Mouse (Mus musculus) heart, embryonic 11.5 days (tissue): Measurements from ENCODE around the gene Kif6. TPM values are rescaled to one million over a fixed set of nuclear protein-coding genes. Genes with fewer than 3 reads are reported as not detected.

Experiments used
- ATAC-seq: fragments of 200-750 bp; cut with Nextera tagmentation; replicated peaks from 2 replicates; pipeline ENCODE4 v1.8.0; 2017; ENCODE audit warnings: moderate library complexity; ENCODE audit not compliant: insufficient number of reproducible peaks, low FRiP score, low TSS enrichment
- H3K27ac ChIP-seq: fragments of 300-500 bp; sonication (generic); 2 replicates; pipeline ENCODE4 v1.5.1; 2014; ENCODE audit warnings: mild to moderate bottlenecking, low read depth, low read length
- H3K27me3 ChIP-seq: fragments of 300-500 bp; sonication (generic); 2 replicates; pipeline ENCODE4 v1.6.1; 2014; ENCODE audit warnings: mild to moderate bottlenecking, low read length, mixed read lengths; ENCODE audit not compliant: control insufficient read depth, insufficient read depth
- H3K36me3 ChIP-seq: fragments of 300-500 bp; sonication (generic); 2 replicates; pipeline ENCODE4 v1.6.1; 2014; ENCODE audit warnings: mild to moderate bottlenecking, low read length, moderate library complexity, mixed read lengths; ENCODE audit not compliant: control insufficient read depth, insufficient read depth
- H3K4me1 ChIP-seq: fragments of 300-500 bp; sonication (generic); 2 replicates; pipeline ENCODE4 v1.6.1; 2014; ENCODE audit warnings: low read length; ENCODE audit not compliant: control insufficient read depth, insufficient read depth
- H3K4me2 ChIP-seq: fragments of 300-500 bp; sonication (generic); 2 replicates; pipeline ENCODE4 v1.6.1; 2014; ENCODE audit warnings: mild to moderate bottlenecking, moderate library complexity
- H3K4me3 ChIP-seq: fragments of 300-500 bp; sonication (generic); 2 replicates; pipeline ENCODE4 v1.5.1; 2014; ENCODE audit warnings: low read depth, low read length
- H3K9ac ChIP-seq: fragments of 300-500 bp; sonication (generic); 2 replicates; pipeline ENCODE4 v1.6.1; 2014; ENCODE audit warnings: mild to moderate bottlenecking, low read depth, low read length, moderate library complexity
- H3K9me3 ChIP-seq: fragments of 300-500 bp; sonication (generic); replicated peaks from 2 replicates; pipeline ENCODE4 v1.6.1; 2016; ENCODE audit warnings: low read length; ENCODE audit not compliant: control insufficient read depth
- whole genome bisulfite sequencing: fragments of 180-500 bp; shearing (Covaris S2); extraction: QIAGEN DNeasy Blood & Tissue Kit; methylation state at CpG from one replicate; pipeline ENCODE4 v1.1.7; 2014; ENCODE audit not compliant: insufficient replicate concordance; 5-methylcytosine and 5-hydroxymethylcytosine counted together
- polyA plus RNA-seq: library from polyadenylated mRNA; unstranded; fragments of >200 nt; fragmentation: Nextera tagmentation; extraction: Ambion mirVana; gene quantifications from 2 replicates; pipeline ENCODE4 v1.2.1, GENCODE M21; 2014

The Kif6 gene
- polyA plus RNA-seq, 1 experiment from 2014 or later = 2.1 TPM

DNA sequence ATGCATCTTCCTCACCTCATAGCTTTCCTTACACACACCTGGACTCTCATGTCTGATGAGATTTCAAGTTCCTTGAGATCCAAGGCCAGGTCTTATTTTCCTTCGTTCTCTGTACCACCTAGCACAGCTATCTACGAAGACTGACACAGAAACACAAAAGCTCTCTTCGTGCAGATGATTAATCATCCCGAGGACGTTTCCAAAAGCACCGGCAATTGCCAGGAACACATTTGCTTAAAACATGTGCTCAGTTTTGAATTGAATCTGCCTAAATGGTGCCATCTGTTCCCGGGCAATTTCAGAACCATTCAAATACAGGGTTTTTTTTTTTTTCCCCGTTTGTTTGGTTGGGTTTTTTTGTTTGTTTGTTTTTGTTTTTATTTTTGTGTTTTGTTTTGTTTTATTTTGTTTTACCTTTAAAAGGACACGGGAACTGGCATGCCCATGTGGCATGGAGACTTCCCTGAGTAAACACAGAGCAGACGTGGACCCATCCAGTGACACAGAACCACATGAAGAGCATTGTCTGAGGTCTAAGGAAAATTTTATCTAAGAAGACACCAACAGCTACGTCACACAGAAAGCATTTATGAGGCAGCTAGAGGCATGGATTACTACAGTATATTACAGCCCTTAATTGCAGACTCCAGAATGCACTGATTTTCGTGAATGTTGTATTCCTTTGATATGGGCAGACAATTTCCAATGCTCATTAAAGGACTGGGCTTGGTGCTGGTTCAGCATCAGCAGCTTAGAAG is 88.7 kb downstream of the Kif6 start:
- Histone ChIP-seq H3K27me3 (no peaks in the 10 kb centered on the region), H3K4me3 (no peak overlapping the region), H3K9ac (no peak overlapping the region), H3K36me3 (no peaks in the 10 kb centered on the region), H3K9me3 (no peaks in the 10 kb centered on the region), H3K4me2 (no peak overlapping the region), H3K4me1 (no peaks in the 10 kb centered on the region), H3K27ac (no peak overlapping the region)
- ATAC-seq = no peak
- WGBS = 72% methylated on average over 12 of the region's 12 CpGs

DNA sequence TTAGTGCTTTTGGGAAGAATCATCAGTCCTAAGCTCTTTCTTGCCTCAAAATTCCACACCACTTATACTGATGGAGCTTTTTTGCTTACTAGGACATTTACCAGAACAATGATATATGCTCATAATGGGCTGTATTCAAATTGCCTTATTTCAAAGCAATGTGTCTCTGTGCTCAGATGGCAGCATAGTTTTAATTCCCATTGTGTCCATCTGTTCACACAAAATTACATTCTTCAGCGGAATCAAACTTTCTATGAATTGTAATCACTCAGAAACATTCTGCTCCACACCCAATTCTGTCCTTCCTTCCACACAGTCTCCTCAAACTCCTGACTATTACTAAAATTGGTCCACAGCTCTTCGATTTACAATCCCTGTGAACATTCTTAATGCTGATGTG is 94.3 kb downstream of the Kif6 start:
- no peak overlapping the region for H3K9ac ChIP-seq
- no peak overlapping the region for H3K4me3 ChIP-seq
- H3K9me3 ChIP-seq = no peaks in the 10 kb centered on the region
- no peaks in the 10 kb centered on the region for H3K4me1 ChIP-seq
- 77% methylated on average over 2 of the region's 2 CpGs for WGBS
- no peak for ATAC-seq
- H3K27me3 ChIP-seq = no peaks in the 10 kb centered on the region
- H3K27ac ChIP-seq = no peak overlapping the region
- H3K36me3 ChIP-seq = no peaks in the 10 kb centered on the region
- H3K4me2 ChIP-seq = no peak overlapping the region

DNA sequence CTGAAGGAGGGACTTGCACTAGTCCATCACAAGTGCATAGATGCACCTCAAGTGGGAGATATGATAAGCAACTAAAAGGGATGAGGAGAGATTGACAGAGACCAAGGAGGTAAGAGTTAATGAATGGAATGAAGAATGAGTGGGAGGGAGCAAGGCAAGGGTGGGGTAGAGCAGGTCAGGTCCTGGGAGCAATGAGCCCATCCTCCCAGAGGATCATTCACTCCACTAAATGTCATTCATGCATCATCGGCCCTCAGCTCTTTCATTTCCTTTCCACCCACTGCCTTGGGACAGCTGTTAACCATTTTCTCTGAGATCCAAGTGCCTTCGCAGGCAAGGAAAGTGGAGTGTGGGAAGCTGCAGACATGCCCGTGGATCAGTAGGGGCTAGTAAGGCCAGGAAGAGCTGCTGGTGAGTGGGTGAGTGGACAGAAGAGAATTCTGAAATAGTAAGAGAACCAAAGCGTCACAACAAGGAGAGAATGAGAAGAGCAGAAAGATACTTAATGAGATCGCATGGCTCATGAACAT is 95.2 kb downstream of the Kif6 start:
- 77% methylated on average over 5 of the region's 5 CpGs for WGBS
- Histone ChIP-seq H3K4me3 (no peak overlapping the region), H3K4me2 (no peak overlapping the region), H3K27ac (no peak overlapping the region), H3K9me3 (no peaks in the 10 kb centered on the region), H3K4me1 (no peaks in the 10 kb centered on the region), H3K27me3 (no peaks in the 10 kb centered on the region), H3K36me3 (no peaks in the 10 kb centered on the region), H3K9ac (no peak overlapping the region)
- no peak for ATAC-seq

- Histone ChIP-seq H3K27me3 (no peaks in the 10 kb centered on the region), H3K27ac (no peak overlapping the region), H3K9ac (no peak overlapping the region), H3K4me2 (no peak overlapping the region), H3K4me3 (no peak overlapping the region), H3K36me3 (no peaks in the 10 kb centered on the region), H3K9me3 (no peaks in the 10 kb centered on the region; the same call in 1 of the 2 replicates), H3K4me1 (no peaks in the 10 kb centered on the region)
- no peak for ATAC-seq
- 86% methylated on average over 2 of the region's 2 CpGs for WGBS
These were observed 111.3 kb downstream of the Kif6 start for GRCm38 (mm10) chr17:49726206-49726605.

DNA sequence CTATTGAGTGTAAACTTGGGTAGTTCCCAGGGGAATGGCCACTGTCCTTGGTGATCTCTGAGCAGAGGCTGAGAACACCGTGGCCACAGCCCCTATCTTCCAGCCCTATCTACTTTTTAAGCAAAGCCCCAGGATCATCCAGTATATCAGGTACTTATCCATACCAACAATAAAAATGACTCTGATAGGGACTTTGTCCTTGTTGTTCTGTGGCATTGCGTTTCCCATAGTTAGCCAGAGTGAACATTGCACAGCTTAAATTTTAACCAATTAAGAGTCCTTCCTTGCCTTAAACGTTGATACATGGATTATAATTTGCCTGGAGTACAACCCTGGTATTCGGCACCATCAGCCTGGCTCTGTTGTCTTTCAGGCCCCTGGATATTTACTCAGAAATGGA is 112.0 kb downstream of the Kif6 start:
- no peak overlapping the region for H3K4me3 ChIP-seq
- no peaks in the 10 kb centered on the region for H3K27me3 ChIP-seq
- H3K27ac ChIP-seq = no peak overlapping the region
- no peak overlapping the region for H3K4me2 ChIP-seq
- 76% methylated on average over 4 of the region's 4 CpGs for WGBS
- no peaks in the 10 kb centered on the region for H3K36me3 ChIP-seq
- ATAC-seq = no peak
- H3K9me3 ChIP-seq = no peaks in the 10 kb centered on the region; the same call in 1 of the 2 replicates
- no peaks in the 10 kb centered on the region for H3K4me1 ChIP-seq
- no peak overlapping the region for H3K9ac ChIP-seq

GRCm38 (mm10) chr17:49727428-49728045 is 112.6 kb downstream of the Kif6 start:
- Histone ChIP-seq H3K4me1 (no peaks in the 10 kb centered on the region), H3K27ac (no peak overlapping the region), H3K27me3 (no peaks in the 10 kb centered on the region), H3K9ac (no peak overlapping the region), H3K36me3 (no peaks in the 10 kb centered on the region), H3K4me2 (no peak overlapping the region), H3K4me3 (no peak overlapping the region), H3K9me3 (no peaks in the 10 kb centered on the region; the same call in 1 of the 2 replicates)
- no peak for ATAC-seq
- WGBS = 68% methylated on average over 5 of the region's 5 CpGs

DNA sequence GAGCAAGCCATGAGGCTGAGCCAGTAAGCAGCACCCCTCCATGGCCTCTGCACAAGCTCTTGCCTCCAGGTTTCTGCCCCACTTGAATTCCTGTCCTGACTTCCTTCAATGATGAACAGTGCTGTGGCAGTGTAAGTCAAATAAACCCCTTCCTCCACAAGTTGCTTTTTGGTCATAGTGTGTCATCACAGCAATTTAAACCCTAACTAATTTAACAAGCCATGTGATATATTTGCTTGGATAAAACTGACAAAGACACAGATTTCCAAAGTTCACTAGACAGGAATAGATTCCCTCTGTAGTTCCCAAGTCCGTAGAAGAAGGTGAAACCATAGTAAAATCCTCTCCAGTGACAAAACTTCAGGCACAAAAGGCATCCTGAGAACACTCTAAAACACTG is 114.9 kb downstream of the Kif6 start:
- ATAC-seq = no peak
- 79% methylated on average over 1 of the region's 1 CpGs for WGBS
- Histone ChIP-seq H3K4me1 (no peaks in the 10 kb centered on the region), H3K9ac (no peak overlapping the region), H3K9me3 (no peaks in the 10 kb centered on the region; the same call in 1 of the 2 replicates), H3K4me2 (no peak overlapping the region), H3K36me3 (no peaks in the 10 kb centered on the region), H3K4me3 (no peak overlapping the region), H3K27me3 (no peaks in the 10 kb centered on the region), H3K27ac (no peak overlapping the region)

DNA sequence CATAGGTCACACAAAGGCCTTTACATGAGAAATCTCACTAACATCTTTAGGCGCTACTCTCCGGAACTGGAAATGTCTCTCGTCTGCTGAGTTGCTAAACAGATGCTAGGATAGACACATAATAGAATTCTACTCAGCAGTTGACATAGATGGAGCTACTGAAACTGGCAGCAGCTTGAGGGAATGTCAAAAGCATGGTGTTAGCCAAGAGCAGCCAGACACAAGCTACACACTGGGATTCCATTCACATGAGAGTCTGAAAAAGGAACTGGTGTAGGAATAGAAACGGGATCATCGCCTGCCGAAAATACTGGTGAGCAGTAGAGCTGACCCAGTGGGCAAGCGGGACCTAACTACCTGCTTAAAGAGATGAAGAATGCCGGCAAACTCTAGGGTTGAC is 117.8 kb downstream of the Kif6 start:
- Histone ChIP-seq H3K4me1 (no peaks in the 10 kb centered on the region), H3K27ac (no peak overlapping the region), H3K36me3 (no peaks in the 10 kb centered on the region), H3K9me3 (no peaks in the 10 kb centered on the region; the same call in 1 of the 2 replicates), H3K9ac (no peak overlapping the region), H3K4me2 (no peak overlapping the region), H3K4me3 (no peak overlapping the region), H3K27me3 (no peaks in the 10 kb centered on the region)
- no peak for ATAC-seq
- WGBS = 83% methylated on average over 8 of the region's 8 CpGs
